Mouse (Mus musculus): ENCODE results near the gene Ttll12. TPM values are rescaled to one million over a fixed set of nuclear protein-coding genes. Genes with fewer than 3 reads are reported as not detected.

Ttll12 gene
- total RNA-seq (2021): 22.3 and 22.6 TPM in 2 replicates
- long read RNA-seq, experiment 1, transcript Ttll12-201 (14 exons, 3,774 nt): major isoform, 60 of 68 reads
- long read RNA-seq, experiment 1, partial matches to known transcripts: 4 of 68 reads
- long read RNA-seq, experiment 1, other reads (novel, unspliced or antisense): 3 of 68 reads
- long read RNA-seq, experiment 2, transcript Ttll12-201 (14 exons, 3,774 nt): major isoform, 37 of 44 reads
- long read RNA-seq, experiment 2, partial matches to known transcripts: 2 of 44 reads
- long read RNA-seq, experiment 2, other reads (novel, unspliced or antisense): 5 of 44 reads

GRCm38 (mm10) chr15:83594513-83595363 is at the start of gene Ttll12:
Gene Ttll12, minus strand, starts transcription at chr15:83595157.
- DNase-seq: peak; percentile 97

GRCm38 (mm10) chr15:83642518-83642917 is 47.6 kb upstream of the Ttll12 start:
- no peak for DNase-seq

- DNase-seq: no peak
These were observed 45.3 kb upstream of the Ttll12 start for GRCm38 (mm10) chr15:83640208-83640607.

- DNase-seq: no peak
These were observed 44.2 kb upstream of the Ttll12 start for GRCm38 (mm10) chr15:83639160-83639559.

- DNase-seq: peak; percentile 49
These were observed 43.4 kb upstream of the Ttll12 start for GRCm38 (mm10) chr15:83638196-83638899.

GRCm38 (mm10) chr15:83636759-83637158 is 41.8 kb upstream of the Ttll12 start:
- no peak for DNase-seq

GRCm38 (mm10) chr15:83635251-83635650 is 40.3 kb upstream of the Ttll12 start:
- no peak for DNase-seq

GRCm38 (mm10) chr15:83634076-83634475 is 39.1 kb upstream of the Ttll12 start:
- DNase-seq: peak; percentile 33

- no peak for DNase-seq
These were observed 36.1 kb upstream of the Ttll12 start for GRCm38 (mm10) chr15:83631071-83631470.

- no peak for DNase-seq
These were observed 34.8 kb upstream of the Ttll12 start for GRCm38 (mm10) chr15:83629716-83630115.

GRCm38 (mm10) chr15:83626142-83626645 is 31.2 kb upstream of the Ttll12 start:
- DNase-seq: no peak

GRCm38 (mm10) chr15:83615245-83615644 is 20.3 kb upstream of the Ttll12 start:
- no peak for DNase-seq

- DNase-seq: peak; percentile 88
These were observed 12.3 kb upstream of the Ttll12 start for GRCm38 (mm10) chr15:83607115-83607802.

- no peak for DNase-seq
These were observed 11.7 kb upstream of the Ttll12 start for GRCm38 (mm10) chr15:83606700-83607099.

GRCm38 (mm10) chr15:83606216-83606615 is 11.3 kb upstream of the Ttll12 start:
- no peak for DNase-seq

- no peak for DNase-seq
These were observed 8.5 kb upstream of the Ttll12 start for GRCm38 (mm10) chr15:83603426-83603825.

- DNase-seq: no peak
These were observed 8.1 kb upstream of the Ttll12 start for GRCm38 (mm10) chr15:83603046-83603396.

- peak; percentile 71 for DNase-seq
These were observed 7.6 kb upstream of the Ttll12 start for GRCm38 (mm10) chr15:83602372-83603045.

GRCm38 (mm10) chr15:83601185-83601584 is 6.2 kb upstream of the Ttll12 start:
- no peak for DNase-seq

- DNase-seq: no peak
These were observed 1.9 kb upstream of the Ttll12 start for GRCm38 (mm10) chr15:83596833-83597232.

- no peak for DNase-seq
These were observed 381 bp upstream of the Ttll12 start for GRCm38 (mm10) chr15:83595364-83595711.
